Mouse (Mus musculus) stomach, embryonic 14.5 days (tissue): Measurements from ENCODE around the gene Peg10. TPM values are rescaled to one million over a fixed set of nuclear protein-coding genes. Genes with fewer than 3 reads are reported as not detected.

Experiments used
- ATAC-seq: fragments of 200-750 bp; cut with Nextera tagmentation; 2 replicates; pipeline ENCODE4 v1.8.0; 2017; ENCODE audit warnings: low read depth, moderate TSS enrichment; ENCODE audit not compliant: insufficient number of reproducible peaks, insufficient read depth, low FRiP score
- H3K27ac ChIP-seq: fragments of 300-500 bp; sonication (generic); 2 replicates; pipeline ENCODE4 v1.5.1; 2014; ENCODE audit warnings: mild to moderate bottlenecking, low read length, moderate library complexity, mixed read lengths
- H3K27me3 ChIP-seq: fragments of 300-500 bp; sonication (generic); 2 replicates; pipeline ENCODE4 v1.6.1; 2014; ENCODE audit warnings: low read length, control low read depth, mixed read lengths; ENCODE audit not compliant: control insufficient read depth, insufficient read depth
- H3K36me3 ChIP-seq: fragments of 300-500 bp; sonication (generic); 2 replicates; pipeline ENCODE4 v1.6.1; 2014; ENCODE audit warnings: mild to moderate bottlenecking, control low read depth, low read length, moderate library complexity, mixed read lengths; ENCODE audit not compliant: control insufficient read depth, insufficient read depth
- H3K4me1 ChIP-seq: fragments of 300-500 bp; sonication (generic); 2 replicates; pipeline ENCODE4 v1.6.1; 2014; ENCODE audit warnings: low read length, control low read depth, mixed read lengths; ENCODE audit not compliant: control insufficient read depth, insufficient read depth
- H3K4me2 ChIP-seq: fragments of 300-500 bp; sonication (generic); replicated peaks from 2 replicates; pipeline ENCODE4 v1.6.1; 2014; ENCODE audit warnings: low read depth, low read length, control low read depth
- H3K4me3 ChIP-seq: fragments of 300-500 bp; sonication (generic); 2 replicates; pipeline ENCODE4 v1.5.1; 2014; ENCODE audit warnings: low read depth, low read length, control low read depth
- H3K9ac ChIP-seq: fragments of 300-500 bp; sonication (generic); replicated peaks from 2 replicates; pipeline ENCODE4 v1.6.1; 2014; ENCODE audit warnings: low read depth, mild to moderate bottlenecking, control low read depth, low read length, moderate library complexity, mixed read lengths
- H3K9me3 ChIP-seq: fragments of 300-500 bp; sonication (generic); 2 replicates; pipeline ENCODE4 v1.6.1; 2016; ENCODE audit warnings: low read depth, low read length, control low read depth; ENCODE audit not compliant: control insufficient read depth
- WGBS: fragments of 180-500 bp; shearing (Covaris S2); extraction: QIAGEN DNeasy Blood & Tissue Kit; methylation state at CpG from one replicate; pipeline ENCODE4 v1.1.7; 2014; 5-methylcytosine and 5-hydroxymethylcytosine counted together
- polyA plus RNA-seq: library from polyadenylated mRNA; unstranded; fragments of >200 nt; fragmentation: Nextera tagmentation; extraction: Ambion mirVana; gene quantifications from 2 replicates; pipeline ENCODE4 v1.2.1, GENCODE M21; 2014

The Peg10 gene
- polyA plus RNA-seq, 1 experiment from 2014 or later, result 8.5 TPM

DNA sequence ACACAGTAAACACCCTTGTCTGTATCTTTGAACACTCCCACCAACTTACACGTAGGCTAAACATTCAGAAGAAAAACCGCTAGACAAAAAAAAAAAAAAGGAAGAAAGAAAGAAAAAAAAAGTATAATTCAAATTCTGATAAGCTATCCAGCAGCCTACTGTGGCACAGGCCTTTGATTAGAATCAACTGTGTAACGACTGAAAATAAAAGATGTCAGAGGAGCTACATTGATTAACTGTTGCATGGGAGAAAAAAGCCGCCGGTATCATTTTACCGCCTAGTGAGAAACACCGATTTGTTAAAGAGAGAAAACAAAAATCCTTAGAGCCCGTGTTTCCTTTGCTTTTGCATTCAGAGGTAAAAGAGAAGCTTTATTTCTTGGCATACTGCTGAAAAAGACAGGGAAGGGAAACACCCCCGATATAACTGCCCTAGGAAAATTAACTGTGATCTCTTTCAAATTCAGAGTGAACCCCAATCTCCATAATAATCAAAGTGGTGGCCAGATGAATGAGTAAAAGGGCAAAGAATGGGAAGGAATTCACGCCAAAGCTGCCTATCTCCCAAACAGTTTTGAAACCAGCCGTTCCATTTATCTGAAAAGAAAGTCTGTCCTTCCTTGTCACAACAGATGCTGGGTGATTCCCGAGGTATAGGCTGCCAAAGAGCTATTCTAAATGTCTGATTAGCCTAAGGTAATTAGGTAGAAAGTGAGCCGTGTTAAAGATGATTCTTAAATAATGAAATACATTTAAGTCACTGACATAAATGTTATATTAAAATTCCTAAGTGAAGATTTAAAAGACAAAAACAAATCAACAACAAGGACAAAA is 7.4 kb upstream of the Peg10 start:
- Histone ChIP-seq H3K36me3 (no peaks in the 10 kb centered on the region), H3K4me2 (no peak overlapping the region), H3K4me3 (no peak overlapping the region), H3K9me3 (no peaks in the 10 kb centered on the region), H3K4me1 (peaks cover 10% of the 10 kb centered on the region), H3K27ac (no peak overlapping the region), H3K9ac (no peak overlapping the region), H3K27me3 (no peaks in the 10 kb centered on the region)
- WGBS, result 33% methylated on average over 13 of the region's 13 CpGs
- no peak for ATAC-seq

DNA sequence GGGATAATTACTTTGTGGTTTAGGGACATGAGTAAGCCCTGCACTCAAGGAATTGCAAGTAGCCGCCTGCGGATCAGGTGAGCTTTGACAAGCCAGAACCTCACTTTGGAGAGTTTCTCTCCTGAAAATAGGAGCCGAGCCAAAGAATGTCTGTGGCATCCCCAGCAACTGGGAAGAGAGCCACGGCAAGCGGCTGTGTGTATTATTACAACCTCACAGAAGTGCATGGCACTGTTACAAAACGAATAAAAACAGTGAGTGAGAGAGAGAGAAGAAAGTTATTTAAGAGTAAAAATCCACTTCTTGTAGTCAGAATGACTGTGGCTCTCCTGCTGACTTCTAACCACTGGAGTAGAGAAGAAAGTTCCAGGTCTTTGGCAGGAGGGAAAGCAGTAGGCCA is 6.6 kb upstream of the Peg10 start:
- WGBS, result 13% methylated on average over 6 of the region's 6 CpGs
- no peak for ATAC-seq
- Histone ChIP-seq H3K4me1 (peaks cover 10% of the 10 kb centered on the region), H3K9me3 (no peaks in the 10 kb centered on the region), H3K4me3 (no peak overlapping the region), H3K4me2 (no peak overlapping the region), H3K27me3 (no peaks in the 10 kb centered on the region), H3K9ac (no peak overlapping the region), H3K27ac (no peak overlapping the region), H3K36me3 (no peaks in the 10 kb centered on the region)

DNA sequence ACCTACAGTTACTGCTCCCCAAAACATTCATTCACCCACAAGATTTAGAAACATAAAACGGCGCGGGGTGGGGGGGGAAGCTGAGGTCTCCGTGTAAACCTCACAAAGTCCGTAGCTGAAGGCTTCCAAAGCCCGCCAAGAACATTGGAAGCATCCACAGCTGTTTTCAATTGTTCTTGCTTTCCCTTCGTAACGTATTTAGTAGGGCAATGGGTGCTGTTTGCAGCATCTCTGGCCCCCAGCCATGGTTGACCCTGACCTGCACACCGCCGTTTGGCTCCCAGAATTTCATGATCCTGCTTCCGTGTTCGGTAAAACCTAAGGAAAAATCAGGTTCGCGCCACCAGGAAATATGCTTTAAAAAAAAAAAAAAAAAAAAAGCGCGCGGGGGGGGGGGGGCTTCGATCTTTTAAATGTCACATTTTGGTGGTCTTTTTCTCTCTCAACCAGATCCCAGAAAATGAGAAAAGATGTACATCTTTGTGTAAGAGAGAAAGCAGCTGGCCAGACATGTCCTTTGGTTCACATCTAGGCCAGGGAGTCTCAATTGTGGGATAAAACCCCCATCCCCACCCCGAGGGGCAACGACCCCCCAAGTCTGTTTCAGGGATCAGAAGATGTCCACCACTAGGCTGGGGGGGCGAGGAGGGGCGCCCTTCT is 940 bp upstream of the Peg10 start:
- peak overlapping the region; percentile 11; the same call in 1 of the 2 replicates for H3K27ac ChIP-seq
- 53% methylated on average over 22 of the region's 22 CpGs for WGBS

DNA sequence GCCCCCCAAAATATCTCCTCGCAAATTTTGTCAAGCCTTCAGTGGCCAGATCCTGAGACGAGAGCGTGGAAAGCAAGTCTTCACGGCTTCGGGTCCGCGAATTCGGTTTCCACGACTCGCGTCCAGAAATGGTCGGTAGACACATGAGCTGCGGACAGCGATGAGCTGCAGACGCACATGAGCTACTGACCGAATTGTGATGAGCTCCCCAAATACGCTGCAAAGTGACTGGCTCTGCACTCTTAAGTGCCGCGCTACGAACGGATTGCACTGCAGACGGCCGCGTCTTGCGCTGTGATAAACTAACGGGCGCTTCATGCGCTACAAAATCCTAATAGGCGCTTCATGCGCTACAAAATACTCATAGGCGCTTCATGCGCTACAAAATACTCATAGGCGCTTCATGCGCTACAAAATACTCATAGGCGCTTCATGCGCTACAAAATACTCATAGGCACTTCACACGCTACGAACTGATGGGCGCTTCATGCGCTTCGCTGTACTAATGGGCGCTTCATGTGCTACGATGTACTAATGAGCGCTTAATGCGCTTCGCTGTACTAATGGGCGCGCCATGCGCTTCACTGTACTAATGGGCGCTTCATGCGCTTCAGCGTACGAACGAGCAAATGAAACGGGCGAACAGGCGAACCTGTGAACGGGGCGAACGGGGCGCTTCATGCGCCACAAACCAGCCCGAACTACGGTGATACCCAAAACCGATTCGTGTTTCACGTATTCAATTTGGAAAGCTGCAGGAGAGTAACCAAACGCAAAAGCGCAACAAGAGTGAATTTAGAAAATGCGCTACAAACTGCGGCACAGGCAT is 785 bp downstream of the Peg10 start:
- H3K27me3 ChIP-seq, result no peaks in the 10 kb centered on the region
- no peaks in the 10 kb centered on the region for H3K36me3 ChIP-seq
- peaks cover 15% of the 10 kb centered on the region; the same call in 1 of the 2 replicates for H3K9me3 ChIP-seq
- 0 out of 2 replicates have a peak, but pooled peaks have one; percentile 11 for ATAC-seq
- H3K27ac ChIP-seq, result peak overlapping the region; percentile 58
- 48% methylated on average over 71 of the region's 71 CpGs for WGBS
- H3K9ac ChIP-seq, result no peak overlapping the region
- peaks cover 2% of the 10 kb centered on the region; the same call in 1 of the 2 replicates for H3K4me1 ChIP-seq
- peak overlapping the region; percentile 36 for H3K4me3 ChIP-seq
- peak overlapping the region; percentile 57 for H3K4me2 ChIP-seq

More for the DNA sequence above, 940 bp upstream of the Peg10 start:
- Histone ChIP-seq H3K27me3 (no peaks in the 10 kb centered on the region), H3K9me3 (peaks cover 15% of the 10 kb centered on the region; the same call in 1 of the 2 replicates), H3K4me2 (peak overlapping the region; percentile 57), H3K36me3 (no peaks in the 10 kb centered on the region), H3K9ac (peak overlapping the region; percentile 38; the same call in 1 of the 2 replicates), H3K4me3 (peak overlapping the region; percentile 34), H3K4me1 (peaks cover 6% of the 10 kb centered on the region)
- ATAC-seq, result no peak

DNA sequence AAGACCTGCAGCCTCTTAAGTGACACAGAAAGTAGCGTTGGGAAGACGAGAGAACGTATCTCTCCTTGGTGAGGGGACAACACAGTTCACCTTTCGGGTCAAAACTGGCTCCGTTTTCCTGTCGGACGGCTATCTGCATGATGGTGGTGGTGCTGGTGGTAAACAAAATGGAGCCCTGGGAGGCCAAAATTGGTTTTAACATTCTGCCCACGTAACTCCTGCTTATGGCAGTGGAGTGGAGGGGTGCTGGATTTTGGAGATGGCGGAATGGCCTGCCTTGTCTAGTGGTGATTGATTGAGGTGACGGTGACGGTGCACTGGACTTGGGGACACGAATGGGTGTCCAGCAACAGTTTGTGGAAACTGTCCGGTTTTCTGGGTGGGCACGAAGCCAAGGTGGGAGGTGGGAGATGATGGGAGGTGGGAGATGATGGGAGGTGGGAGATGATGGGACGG is 1.4 kb downstream of the Peg10 start:
- no peaks in the 10 kb centered on the region for H3K27me3 ChIP-seq
- H3K4me3 ChIP-seq, result peak overlapping the region; percentile 36
- H3K36me3 ChIP-seq, result no peaks in the 10 kb centered on the region
- H3K9ac ChIP-seq, result no peak overlapping the region
- H3K27ac ChIP-seq, result no peak overlapping the region; the same call in 1 of the 2 replicates
- H3K9me3 ChIP-seq, result peaks cover 15% of the 10 kb centered on the region; the same call in 1 of the 2 replicates
- 0 out of 2 replicates have a peak, but pooled peaks have one; percentile 11 for ATAC-seq
- no peaks in the 10 kb centered on the region; the same call in 1 of the 2 replicates for H3K4me1 ChIP-seq
- peak overlapping the region; percentile 57 for H3K4me2 ChIP-seq
- WGBS, result 48% methylated on average over 15 of the region's 15 CpGs

DNA sequence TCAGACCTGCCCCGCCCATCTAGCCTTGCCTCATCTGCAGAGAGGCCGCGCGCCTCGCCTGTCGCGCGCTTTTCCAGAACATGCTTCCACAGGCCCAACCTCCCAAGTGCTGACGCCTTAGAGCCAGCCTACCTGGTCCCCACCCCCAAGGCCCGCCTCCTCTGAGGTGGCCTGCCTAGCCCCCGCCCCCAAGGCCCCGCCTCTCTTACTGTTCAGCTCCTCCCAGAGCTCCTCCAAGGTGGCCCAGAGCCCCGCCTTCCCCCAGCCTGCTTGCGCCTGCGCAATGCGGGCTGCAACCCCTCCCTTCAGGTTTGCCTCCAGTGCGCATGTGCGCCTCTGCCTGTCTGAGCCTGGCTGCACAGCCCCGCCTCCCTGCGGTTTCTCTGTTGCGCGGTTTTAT is 2.0 kb downstream of the Peg10 start:
- H3K9ac ChIP-seq, result no peak overlapping the region
- no peaks in the 10 kb centered on the region for H3K27me3 ChIP-seq
- peak; percentile 93 for ATAC-seq
- H3K4me1 ChIP-seq, result no peaks in the 10 kb centered on the region
- peaks cover 15% of the 10 kb centered on the region; the same call in 1 of the 2 replicates for H3K9me3 ChIP-seq
- no peaks in the 10 kb centered on the region for H3K36me3 ChIP-seq
- peak overlapping the region; percentile 36; the same call in 1 of the 2 replicates for H3K4me3 ChIP-seq
- H3K27ac ChIP-seq, result no peak overlapping the region
- peak overlapping the region; percentile 57; the same call in 1 of the 2 replicates for H3K4me2 ChIP-seq
- 42% methylated on average over 22 of the region's 22 CpGs for WGBS

DNA sequence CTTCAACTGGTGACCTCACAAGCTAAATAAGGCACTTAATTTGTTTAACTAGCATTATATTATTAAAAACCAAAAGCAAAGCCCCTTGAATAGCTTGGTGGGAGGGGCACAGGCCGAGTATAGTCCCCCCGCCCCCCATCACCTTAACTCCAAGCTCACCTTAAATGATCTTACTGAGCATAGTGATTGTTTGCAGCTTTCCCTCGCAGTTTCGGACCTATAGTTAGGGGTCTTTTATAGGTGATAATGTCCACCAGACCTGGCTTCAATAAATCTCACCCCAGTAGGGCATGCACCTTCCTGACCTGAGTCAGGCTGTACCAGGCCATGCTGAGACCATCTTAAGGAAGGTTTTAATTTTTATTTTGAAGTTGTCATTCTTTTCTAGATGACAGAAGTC is 4.2 kb downstream of the Peg10 start:
- Histone ChIP-seq H3K27me3 (no peaks in the 10 kb centered on the region), H3K9ac (no peak overlapping the region), H3K36me3 (no peaks in the 10 kb centered on the region; the same call in 1 of the 2 replicates), H3K4me2 (no peak overlapping the region), H3K4me3 (no peak overlapping the region), H3K27ac (no peak overlapping the region), H3K9me3 (peaks cover 30% of the 10 kb centered on the region), H3K4me1 (no peaks in the 10 kb centered on the region)
- ATAC-seq, result no peak
- 77% methylated on average over 4 of the region's 4 CpGs for WGBS

DNA sequence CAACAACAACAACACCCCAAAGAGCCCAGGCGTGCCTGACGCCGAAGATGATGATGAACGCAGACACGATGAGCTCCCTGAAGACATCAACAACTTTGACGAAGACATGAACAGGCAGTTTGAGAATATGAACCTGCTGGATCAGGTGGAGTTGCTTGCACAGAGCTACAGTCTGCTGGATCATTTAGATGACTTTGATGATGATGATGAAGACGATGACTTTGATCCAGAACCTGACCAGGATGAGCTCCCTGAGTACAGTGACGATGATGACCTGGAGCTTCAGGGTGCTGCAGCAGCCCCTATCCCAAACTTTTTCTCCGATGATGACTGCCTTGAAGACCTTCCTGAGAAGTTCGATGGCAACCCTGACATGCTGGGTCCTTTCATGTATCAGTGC is 7.2 kb downstream of the Peg10 start:
- ATAC-seq, result no peak
- H3K4me1 ChIP-seq, result no peaks in the 10 kb centered on the region
- H3K36me3 ChIP-seq, result no peaks in the 10 kb centered on the region; the same call in 1 of the 2 replicates
- WGBS, result 93% methylated on average over 10 of the region's 10 CpGs
- no peak overlapping the region for H3K27ac ChIP-seq
- H3K27me3 ChIP-seq, result no peaks in the 10 kb centered on the region
- no peak overlapping the region for H3K4me2 ChIP-seq
- no peak overlapping the region for H3K9ac ChIP-seq
- H3K9me3 ChIP-seq, result peaks cover 15% of the 10 kb centered on the region
- H3K4me3 ChIP-seq, result no peak overlapping the region
